Mouse (Mus musculus): Measurements from ENCODE around the gene Tubg1. TPM values are rescaled to one million over a fixed set of nuclear protein-coding genes. Genes with fewer than 3 reads are reported as not detected.

Gene Tubg1
- polyA plus RNA-seq, 1 experiment from 2014 or later, result 126 TPM

DNA sequence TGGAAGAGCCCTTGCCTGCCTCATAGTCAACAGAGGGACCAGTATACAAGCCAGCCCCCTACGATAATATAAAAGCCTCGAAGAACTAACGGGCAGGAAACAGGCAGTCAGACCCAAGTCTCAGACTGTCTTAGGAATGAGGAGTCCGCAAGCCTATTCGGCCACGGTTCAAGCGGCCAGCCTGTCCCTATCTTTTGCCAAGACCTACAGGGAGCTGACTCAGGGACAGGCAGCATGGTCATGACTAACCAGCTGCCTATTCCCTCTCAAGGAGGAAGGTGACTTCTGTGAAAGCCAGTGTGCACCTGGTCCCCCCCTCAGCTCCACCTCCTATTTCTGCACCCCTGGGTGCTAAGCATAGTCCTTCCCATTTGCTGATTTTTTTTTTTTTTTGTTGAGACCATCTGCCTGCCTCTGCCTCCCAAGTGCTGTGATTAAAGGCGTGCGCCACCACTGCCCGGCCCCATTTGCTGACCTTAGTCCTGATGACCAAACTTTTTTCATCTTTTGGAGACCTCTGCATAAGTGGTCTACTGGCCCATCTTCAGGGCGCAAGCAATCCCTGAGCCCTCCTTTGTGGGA lies 9.3 kb downstream of the Tubg1 start:
- ATAC-seq (replicated peaks; ENCODE audit: low FRiP score), result no peak
- no peak for DNase-seq (ENCODE audit: low spot score)
- 89% methylated on average over 11 of the region's 11 CpGs for WGBS

GRCm38 (mm10) chr11:101130056-101130756 lies 10.5 kb downstream of the Tubg1 start:
- no peak for ATAC-seq (replicated peaks; ENCODE audit: low FRiP score)
- H3K27me3 ChIP-seq (ENCODE audit: control insufficient read depth, insufficient read depth, low read length), result no peaks in the 10 kb centered on the region
- H3K9ac ChIP-seq (ENCODE audit: low read length), result no peak overlapping the region
- 56% methylated on average over 18 of the region's 18 CpGs for WGBS
- H3K27ac ChIP-seq (ENCODE audit: low read depth, low read length), result no peak overlapping the region
- H3K4me1 ChIP-seq (replicated peaks; ENCODE audit: control insufficient read depth, insufficient read depth, low read length), result no peaks in the 10 kb centered on the region
- H3K4me2 ChIP-seq (ENCODE audit: low read depth, low read length, severe bottlenecking), result no peak overlapping the region
- H3K9me3 ChIP-seq (ENCODE audit: control insufficient read depth, low read length), result peaks cover 2% of the 10 kb centered on the region; the same call in 1 of the 2 replicates
- H3K4me3 ChIP-seq (ENCODE audit: low read depth, low read length), result no peak overlapping the region
- peaks cover 12% of the 10 kb centered on the region for H3K36me3 ChIP-seq (ENCODE audit: control insufficient read depth, insufficient read depth, low read length)
- peak; percentile 33 for DNase-seq (ENCODE audit: low spot score)

More for the DNA sequence above, 9.3 kb downstream of the Tubg1 start:
- H3K27ac ChIP-seq (ENCODE audit: low read depth, low read length), result no peak overlapping the region
- H3K4me3 ChIP-seq (ENCODE audit: low read depth, low read length), result no peak overlapping the region
- no peak overlapping the region for H3K4me2 ChIP-seq (ENCODE audit: low read depth, low read length, severe bottlenecking)
- peaks cover 12% of the 10 kb centered on the region for H3K36me3 ChIP-seq (ENCODE audit: control insufficient read depth, insufficient read depth, low read length)
- no peak overlapping the region for H3K9ac ChIP-seq (ENCODE audit: low read length)
- peaks cover 2% of the 10 kb centered on the region; the same call in 1 of the 2 replicates for H3K9me3 ChIP-seq (ENCODE audit: control insufficient read depth, low read length)
- no peaks in the 10 kb centered on the region for H3K4me1 ChIP-seq (replicated peaks; ENCODE audit: control insufficient read depth, insufficient read depth, low read length)
- H3K27me3 ChIP-seq (ENCODE audit: control insufficient read depth, insufficient read depth, low read length), result no peaks in the 10 kb centered on the region

- Histone ChIP-seq H3K27ac (ENCODE audit: low read depth, low read length) (no peak overlapping the region), H3K4me3 (ENCODE audit: low read depth, low read length) (no peak overlapping the region), H3K36me3 (ENCODE audit: control insufficient read depth, insufficient read depth, low read length) (peaks cover 8% of the 10 kb centered on the region), H3K27me3 (ENCODE audit: control insufficient read depth, insufficient read depth, low read length) (no peaks in the 10 kb centered on the region), H3K9ac (ENCODE audit: low read length) (no peak overlapping the region), H3K4me2 (ENCODE audit: low read depth, low read length, severe bottlenecking) (no peak overlapping the region), H3K9me3 (ENCODE audit: control insufficient read depth, low read length) (peaks cover 2% of the 10 kb centered on the region; the same call in 1 of the 2 replicates), H3K4me1 (replicated peaks; ENCODE audit: control insufficient read depth, insufficient read depth, low read length) (no peaks in the 10 kb centered on the region)
- ATAC-seq (replicated peaks; ENCODE audit: low FRiP score), result no peak
- DNase-seq (ENCODE audit: low spot score), result peak; percentile 35
- WGBS, result 87% methylated on average over 2 of the region's 2 CpGs
These were observed 11.4 kb downstream of the Tubg1 start for GRCm38 (mm10) chr11:101131187-101131586.

DNA sequence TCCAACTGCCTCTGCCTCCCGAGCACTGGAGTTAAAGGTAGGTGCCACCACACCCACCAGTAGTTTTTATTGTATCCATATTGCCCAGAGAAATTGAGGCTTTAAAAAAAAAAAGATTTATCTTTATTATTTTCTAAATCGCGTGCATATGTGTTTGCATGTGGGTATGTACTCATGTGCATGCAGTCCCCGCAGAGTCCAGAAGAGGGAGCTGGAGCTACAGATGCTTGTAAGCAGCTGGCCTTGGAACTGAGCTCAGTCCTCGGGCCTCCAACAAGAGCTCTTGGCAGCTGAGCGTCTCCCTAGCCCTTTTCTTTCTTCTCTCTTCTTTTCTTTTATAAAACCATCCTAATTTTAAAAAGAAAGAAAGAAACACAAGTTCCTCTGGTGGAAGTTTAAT lies 12.0 kb downstream of the Tubg1 start:
- H3K36me3 ChIP-seq (ENCODE audit: control insufficient read depth, insufficient read depth, low read length), result peaks cover 3% of the 10 kb centered on the region
- DNase-seq (ENCODE audit: low spot score) (peak; percentile 69), ATAC-seq (replicated peaks; ENCODE audit: low FRiP score) (no peak)
- no peak overlapping the region for H3K27ac ChIP-seq (ENCODE audit: low read depth, low read length)
- no peak overlapping the region for H3K4me3 ChIP-seq (ENCODE audit: low read depth, low read length)
- 89% methylated on average over 6 of the region's 6 CpGs for WGBS
- H3K9me3 ChIP-seq (ENCODE audit: control insufficient read depth, low read length), result peaks cover 2% of the 10 kb centered on the region; the same call in 1 of the 2 replicates
- H3K27me3 ChIP-seq (ENCODE audit: control insufficient read depth, insufficient read depth, low read length), result no peaks in the 10 kb centered on the region
- H3K4me2 ChIP-seq (ENCODE audit: low read depth, low read length, severe bottlenecking), result no peak overlapping the region
- no peaks in the 10 kb centered on the region for H3K4me1 ChIP-seq (replicated peaks; ENCODE audit: control insufficient read depth, insufficient read depth, low read length)
- no peak overlapping the region for H3K9ac ChIP-seq (ENCODE audit: low read length)

- WGBS, result 86% methylated on average over 12 of the region's 12 CpGs
- Histone ChIP-seq H3K27ac (ENCODE audit: low read depth, low read length) (no peak overlapping the region), H3K9ac (ENCODE audit: low read length) (no peak overlapping the region)
These were observed 13.3 kb downstream of the Tubg1 start for GRCm38 (mm10) chr11:101133037-101133436.

GRCm38 (mm10) chr11:101134217-101134865 lies 14.6 kb downstream of the Tubg1 start:
- Histone ChIP-seq H3K36me3 (ENCODE audit: control insufficient read depth, insufficient read depth, low read length) (no peaks in the 10 kb centered on the region), H3K4me2 (ENCODE audit: low read depth, low read length, severe bottlenecking) (no peak overlapping the region), H3K27ac (ENCODE audit: low read depth, low read length) (no peak overlapping the region), H3K4me1 (replicated peaks; ENCODE audit: control insufficient read depth, insufficient read depth, low read length) (peaks cover 2% of the 10 kb centered on the region; the same call in 1 of the 2 replicates), H3K4me3 (ENCODE audit: low read depth, low read length) (no peak overlapping the region), H3K9me3 (ENCODE audit: control insufficient read depth, low read length) (peaks cover 2% of the 10 kb centered on the region; the same call in 1 of the 2 replicates), H3K27me3 (ENCODE audit: control insufficient read depth, insufficient read depth, low read length) (no peaks in the 10 kb centered on the region), H3K9ac (ENCODE audit: low read length) (no peak overlapping the region)
- WGBS, result 84% methylated on average over 13 of the region's 13 CpGs
- ATAC-seq (replicated peaks; ENCODE audit: low FRiP score), result no peak
- DNase-seq (ENCODE audit: low spot score), result peak; percentile 32

More at GRCm38 (mm10) chr11:101133037-101133436, 13.3 kb downstream of the Tubg1 start:
- DNase-seq (ENCODE audit: low spot score) (peak; percentile 41), ATAC-seq (replicated peaks; ENCODE audit: low FRiP score) (no peak)
- Histone ChIP-seq H3K4me1 (replicated peaks; ENCODE audit: control insufficient read depth, insufficient read depth, low read length) (no peaks in the 10 kb centered on the region), H3K9me3 (ENCODE audit: control insufficient read depth, low read length) (peaks cover 2% of the 10 kb centered on the region; the same call in 1 of the 2 replicates), H3K4me3 (ENCODE audit: low read depth, low read length) (no peak overlapping the region), H3K4me2 (ENCODE audit: low read depth, low read length, severe bottlenecking) (no peak overlapping the region), H3K27me3 (ENCODE audit: control insufficient read depth, insufficient read depth, low read length) (no peaks in the 10 kb centered on the region), H3K36me3 (ENCODE audit: control insufficient read depth, insufficient read depth, low read length) (no peaks in the 10 kb centered on the region)

GRCm38 (mm10) chr11:101137000-101137399 lies 17.3 kb downstream of the Tubg1 start:
- H3K9ac ChIP-seq (ENCODE audit: low read length), result no peak overlapping the region
- 81% methylated on average over 7 of the region's 7 CpGs for whole genome bisulfite sequencing
- no peak overlapping the region for H3K4me3 ChIP-seq (ENCODE audit: low read depth, low read length)
- H3K4me1 ChIP-seq (replicated peaks; ENCODE audit: control insufficient read depth, insufficient read depth, low read length), result peaks cover 7% of the 10 kb centered on the region; the same call in 1 of the 2 replicates
- H3K4me2 ChIP-seq (ENCODE audit: low read depth, low read length, severe bottlenecking), result no peak overlapping the region
- H3K9me3 ChIP-seq (ENCODE audit: control insufficient read depth, low read length), result no peaks in the 10 kb centered on the region
- no peak overlapping the region for H3K27ac ChIP-seq (ENCODE audit: low read depth, low read length)
- DNase-seq (ENCODE audit: low spot score), result no peak
- H3K27me3 ChIP-seq (ENCODE audit: control insufficient read depth, insufficient read depth, low read length), result no peaks in the 10 kb centered on the region
- ATAC-seq (replicated peaks; ENCODE audit: low FRiP score), result no peak
- H3K36me3 ChIP-seq (ENCODE audit: control insufficient read depth, insufficient read depth, low read length), result no peaks in the 10 kb centered on the region

- Histone ChIP-seq H3K9me3 (ENCODE audit: control insufficient read depth, low read length) (no peaks in the 10 kb centered on the region), H3K9ac (ENCODE audit: low read length) (no peak overlapping the region; the same call in 1 of the 2 replicates), H3K4me2 (ENCODE audit: low read depth, low read length, severe bottlenecking) (peak overlapping the region; percentile 35; the same call in 1 of the 2 replicates), H3K4me3 (ENCODE audit: low read depth, low read length) (no peak overlapping the region), H3K36me3 (ENCODE audit: control insufficient read depth, insufficient read depth, low read length) (no peaks in the 10 kb centered on the region), H3K4me1 (replicated peaks; ENCODE audit: control insufficient read depth, insufficient read depth, low read length) (peaks cover 9% of the 10 kb centered on the region; the same call in 1 of the 2 replicates), H3K27me3 (ENCODE audit: control insufficient read depth, insufficient read depth, low read length) (no peaks in the 10 kb centered on the region), H3K27ac (ENCODE audit: low read depth, low read length) (no peak overlapping the region)
- WGBS, result 21% methylated on average over 15 of the region's 15 CpGs
- ATAC-seq (replicated peaks; ENCODE audit: low FRiP score), result peak; percentile 46
- peak; percentile 70 for DNase-seq (ENCODE audit: low spot score)
These were observed 18.9 kb downstream of the Tubg1 start for GRCm38 (mm10) chr11:101138536-101139181.
